Mouse (Mus musculus): ENCODE results near the gene Gif.

The Gif gene

DNA sequence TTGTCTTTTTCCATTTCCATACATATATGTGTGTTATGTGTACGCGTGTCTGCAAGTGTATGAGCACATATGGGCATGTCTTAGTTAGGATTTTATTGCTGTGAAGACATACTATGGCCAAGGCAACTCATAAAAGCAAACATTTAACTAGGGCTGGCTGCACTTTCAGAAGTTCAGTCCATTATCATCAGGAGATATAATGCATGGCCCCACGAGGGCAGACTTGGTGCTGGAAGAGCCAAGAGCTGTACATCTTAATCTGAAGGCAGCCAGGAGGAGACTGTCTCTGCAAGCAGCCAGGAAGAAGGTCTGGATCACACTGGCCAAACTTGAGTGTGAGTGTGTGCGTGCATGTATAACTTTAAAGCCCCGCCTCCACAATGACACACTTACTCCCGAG, 47.1 kb downstream of the Gif start:
- DNase-seq (ENCODE audit: low spot score in 2 of 2): no peak

DNA sequence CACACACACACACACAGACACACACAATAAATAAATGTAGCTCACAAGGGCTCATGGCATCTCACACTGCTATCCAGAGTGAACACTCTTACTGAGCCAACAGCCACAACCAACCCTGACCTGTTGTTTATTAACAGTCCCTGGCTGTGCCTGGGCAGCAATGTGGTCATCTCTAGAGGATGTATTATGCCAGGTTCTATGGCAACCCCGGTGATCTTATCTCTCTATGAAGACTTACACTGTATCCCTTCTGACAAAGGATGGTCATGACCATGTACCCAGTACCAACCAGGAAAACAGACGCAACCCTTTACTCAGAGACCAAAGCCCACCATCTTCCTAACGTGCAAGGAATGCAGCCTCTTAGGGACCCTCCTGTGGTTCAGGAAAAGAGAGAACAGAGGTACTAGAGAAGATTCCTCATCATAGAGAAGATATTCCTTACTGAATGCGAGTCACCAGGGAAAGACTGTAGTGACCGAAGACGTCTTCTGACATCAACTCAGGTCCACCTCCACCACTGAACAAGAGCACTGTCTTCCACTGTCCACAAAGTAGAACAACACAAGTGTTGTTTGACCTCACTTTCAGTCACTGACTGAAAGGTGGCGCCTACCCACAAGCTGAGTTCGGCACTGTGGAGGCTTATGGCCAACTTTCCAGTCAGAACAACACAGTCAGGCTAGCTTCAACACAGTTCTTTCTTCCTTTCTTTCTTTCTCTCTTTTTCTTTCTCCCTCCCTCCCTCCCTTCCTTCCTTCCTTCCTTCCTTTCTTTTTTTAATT, 53.4 kb downstream of the Gif start:
- DNase-seq (ENCODE audit: low spot score in 2 of 2): no peak

DNA sequence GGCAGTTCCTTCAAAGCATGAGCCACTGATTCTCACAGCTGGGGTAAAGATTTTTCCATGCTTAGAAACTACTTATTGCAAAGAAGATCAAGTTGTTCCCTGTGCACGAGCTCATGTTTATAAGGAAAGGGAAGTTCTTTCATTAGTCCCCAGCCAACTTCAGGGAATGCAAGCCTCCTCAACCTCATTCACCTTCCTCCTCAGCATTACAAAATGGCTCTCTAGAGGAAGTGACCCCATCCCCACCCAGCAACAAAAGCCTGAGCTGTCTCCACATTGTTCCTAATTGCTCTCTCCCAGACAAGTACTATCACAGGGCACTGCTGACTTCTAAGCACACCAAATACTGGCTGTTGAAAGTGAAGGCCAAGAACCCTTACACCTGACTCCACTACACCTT, 57.1 kb downstream of the Gif start:
- no peak for DNase-seq (ENCODE audit: low spot score in 2 of 2)

DNA sequence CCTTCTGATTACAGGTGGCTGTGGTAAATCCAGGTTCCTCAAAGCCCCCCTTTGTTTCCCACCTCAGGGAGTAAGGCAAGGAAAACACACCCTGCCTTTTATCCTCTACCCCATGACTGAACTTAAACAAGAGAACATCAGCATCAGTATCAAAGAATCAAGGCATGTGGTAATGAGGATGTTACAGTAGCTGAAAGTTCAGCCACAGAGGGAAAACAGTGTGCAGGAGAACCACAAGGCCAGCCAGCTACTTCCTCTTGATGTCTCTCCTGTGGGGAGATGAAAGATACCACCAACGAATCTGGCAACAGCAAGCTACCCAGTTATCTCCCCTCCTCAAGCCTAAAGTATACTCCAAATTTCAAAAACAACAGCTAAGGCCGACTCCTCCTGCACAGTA, 59.9 kb downstream of the Gif start:
- no peak for DNase-seq (ENCODE audit: low spot score in 2 of 2)

DNA sequence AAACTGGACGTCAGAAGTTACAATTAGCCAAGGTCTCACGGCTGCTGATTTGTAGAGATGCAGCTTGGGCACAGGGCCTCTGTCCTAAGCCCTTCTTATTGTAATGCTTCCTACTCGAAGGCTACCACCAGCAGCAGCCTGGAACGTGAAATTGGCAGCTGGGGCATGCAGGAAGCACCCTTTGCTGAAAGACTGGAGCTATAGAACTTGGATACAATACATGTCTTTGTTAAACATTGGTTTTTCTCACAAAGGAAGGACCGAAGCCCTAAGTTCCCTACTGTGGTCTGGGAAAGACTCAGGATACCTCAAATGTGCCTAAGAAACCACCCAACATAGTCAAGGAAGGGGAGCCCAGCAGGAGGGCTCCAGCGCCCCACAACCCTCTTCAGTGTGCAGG, 60.5 kb downstream of the Gif start:
- DNase-seq (ENCODE audit: low spot score in 2 of 2): no peak

DNA sequence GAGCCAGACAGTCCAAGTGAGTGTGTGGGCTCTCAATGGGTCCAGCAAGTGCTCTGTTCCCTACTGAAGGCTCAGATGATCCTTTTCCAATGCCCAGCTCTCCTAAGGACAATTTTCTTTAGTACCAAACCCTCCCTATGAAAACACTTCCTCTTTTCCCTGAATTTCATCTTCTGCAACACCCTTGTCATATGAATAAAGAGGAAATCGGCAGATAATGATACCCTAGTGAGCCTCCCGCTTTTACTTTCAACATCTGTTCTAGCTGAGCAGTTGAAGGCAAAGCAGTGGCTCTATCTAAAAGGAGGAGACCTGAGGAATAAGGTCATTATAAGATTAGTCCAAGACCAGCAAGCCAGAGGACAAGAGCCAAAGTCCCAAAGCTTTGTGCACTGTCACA, 61.1 kb downstream of the Gif start:
- DNase-seq (ENCODE audit: low spot score in 2 of 2): no peak

DNA sequence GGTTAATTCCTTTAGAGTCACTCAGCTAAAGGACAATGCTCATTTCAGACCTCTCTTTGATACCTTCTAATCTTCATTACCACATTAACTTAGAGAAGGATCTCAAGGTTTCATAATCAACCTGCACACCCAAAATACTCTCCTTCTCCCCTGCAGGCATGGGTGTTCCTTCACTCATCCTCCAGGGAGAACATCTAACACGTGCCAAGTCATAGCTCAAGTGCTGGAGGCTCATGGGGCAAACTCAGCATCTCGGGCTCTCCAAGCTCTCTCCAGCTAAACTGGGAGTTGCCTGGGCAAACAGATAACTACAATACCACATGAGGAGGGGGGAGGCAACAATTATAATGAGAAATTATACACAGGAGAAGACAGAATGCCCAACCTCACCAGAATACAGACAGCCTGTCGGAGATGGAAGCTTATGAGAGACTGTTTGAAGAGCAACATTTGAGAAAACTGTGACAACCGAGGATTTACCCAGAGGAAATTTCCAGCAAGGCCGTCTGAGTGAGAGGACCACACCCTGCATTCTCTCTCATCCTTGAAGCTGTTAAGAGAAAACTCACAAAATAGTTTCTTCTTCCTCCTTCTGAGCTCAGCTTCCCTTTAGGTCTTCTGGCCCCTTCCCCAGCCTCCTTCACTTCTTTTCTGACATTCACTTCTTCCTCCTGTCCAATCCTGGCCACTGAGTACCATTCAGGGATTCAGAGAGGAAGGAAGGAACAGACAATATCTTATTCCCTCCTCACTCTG, 62.8 kb downstream of the Gif start:
- no peak for DNase-seq (ENCODE audit: low spot score in 2 of 2)

DNA sequence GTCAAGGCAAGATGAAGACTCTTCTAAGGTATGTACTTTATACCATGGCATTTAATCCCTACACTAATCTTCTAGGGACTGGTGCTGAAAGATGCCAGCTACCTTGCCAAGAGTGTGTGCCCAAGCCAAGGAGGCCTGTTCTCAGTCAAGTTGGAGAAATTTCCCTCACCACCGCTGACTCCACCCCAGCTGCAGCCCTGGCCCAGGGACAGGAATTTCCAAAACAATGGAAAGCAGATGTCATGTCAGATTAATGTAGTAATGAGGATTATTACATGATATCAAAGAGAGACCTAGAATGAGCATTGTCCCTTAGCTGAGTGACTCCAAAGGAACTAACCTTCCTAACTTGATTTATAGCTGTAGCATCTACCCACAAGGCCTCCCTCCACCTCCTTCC, 63.5 kb downstream of the Gif start:
- no peak for DNase-seq (ENCODE audit: low spot score in 2 of 2)

DNA sequence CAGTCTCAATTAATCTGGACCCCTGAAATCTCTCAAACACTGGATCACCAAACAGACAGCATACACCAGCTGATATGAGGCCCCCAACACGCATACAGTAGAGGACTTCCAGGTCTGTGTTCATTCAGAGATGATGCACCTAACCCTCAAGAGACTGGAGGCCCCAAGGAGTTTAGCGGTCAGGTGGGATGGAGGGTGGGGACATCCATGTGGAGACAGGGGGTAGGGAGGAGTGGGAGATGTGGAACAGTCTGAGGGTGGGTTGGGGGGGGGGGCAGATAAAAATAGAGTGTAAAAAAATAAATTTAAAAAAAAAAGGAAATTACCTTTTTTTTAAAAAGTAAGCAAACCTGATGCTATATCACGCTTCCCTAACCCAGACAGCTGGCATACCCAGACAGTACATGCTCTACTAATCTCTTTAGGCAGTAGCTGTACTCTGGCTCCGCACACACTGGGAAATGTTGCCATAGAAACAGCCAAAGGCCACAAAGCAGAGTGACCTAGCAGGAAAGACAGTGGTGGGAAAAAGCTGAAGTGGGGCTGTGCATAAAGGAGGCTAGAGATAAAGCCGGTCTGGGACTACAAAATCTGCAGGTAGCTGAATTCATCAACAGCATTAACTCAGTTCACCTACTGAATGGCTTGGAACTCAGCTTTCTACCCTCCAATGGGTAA, 64.5 kb downstream of the Gif start:
- DNase-seq (ENCODE audit: low spot score in 2 of 2): no peak
